Mouse (Mus musculus): ENCODE results near the gene Map1b. TPM values are rescaled to one million over a fixed set of nuclear protein-coding genes. Genes with fewer than 3 reads are reported as not detected.

The Map1b gene
- polyA plus RNA-seq, 1 experiment from 2014 or later = 1,966 TPM

DNA sequence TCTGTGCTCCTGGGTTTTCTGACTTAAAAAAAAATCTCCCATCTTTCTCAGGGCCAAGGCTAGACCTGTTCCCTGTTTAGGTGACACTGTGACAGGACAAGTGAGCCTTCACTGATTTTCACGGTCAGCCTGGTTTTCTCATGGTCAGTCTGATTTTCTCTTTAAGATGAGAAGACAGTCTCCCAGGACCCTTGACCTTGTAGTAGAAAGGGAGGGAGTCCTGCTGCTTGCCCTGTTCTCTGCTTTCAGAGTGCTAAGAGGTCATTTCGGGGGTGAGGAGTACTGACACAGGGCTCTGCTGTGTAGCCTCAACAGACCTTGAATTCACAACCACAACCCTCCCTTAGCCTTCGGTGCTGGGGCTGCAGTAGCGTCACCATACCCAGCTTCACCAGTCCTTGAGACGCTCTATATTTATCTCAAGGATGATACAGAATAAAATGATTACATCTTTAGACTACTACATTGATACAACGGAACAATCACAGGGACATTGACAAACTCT lies 49.5 kb downstream of the Map1b start:
- ATAC-seq = no peak
- Histone ChIP-seq H3K27ac (ENCODE audit: low read length) (no peak overlapping the region), H3K4me3 (ENCODE audit: low read depth, low read length) (no peak overlapping the region)

DNA sequence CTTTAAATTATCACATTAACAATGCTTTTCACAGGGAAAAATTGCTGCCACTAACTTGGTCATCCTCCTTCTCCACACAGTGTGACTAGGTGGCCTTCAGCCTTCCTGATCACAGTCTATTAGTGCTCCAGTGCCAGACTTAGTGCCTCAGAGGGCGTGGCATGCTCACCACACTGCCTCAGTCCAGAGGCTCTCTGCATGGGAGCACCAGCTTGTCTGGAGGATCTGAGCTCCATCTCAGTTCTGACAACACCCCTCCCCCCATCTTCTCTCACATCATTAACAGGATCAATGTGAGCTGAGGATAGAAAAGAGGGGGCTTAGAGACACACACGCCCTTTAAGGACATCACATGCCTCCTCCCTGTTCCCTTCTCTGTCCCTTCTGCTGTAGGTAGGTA lies 50.3 kb downstream of the Map1b start:
- Histone ChIP-seq H3K4me3 (ENCODE audit: low read depth, low read length) (no peak overlapping the region), H3K4me1 (ENCODE audit: control insufficient read depth, insufficient read depth, low read length) (peaks cover 34% of the 10 kb centered on the region), H3K36me3 (ENCODE audit: control insufficient read depth, insufficient read depth, low read length) (peaks cover 4% of the 10 kb centered on the region; the same call in 1 of the 2 replicates), H3K9ac (ENCODE audit: low read depth, low read length) (no peak overlapping the region), H3K4me2 (ENCODE audit: low read length) (no peak overlapping the region), H3K27ac (ENCODE audit: low read length) (no peak overlapping the region), H3K27me3 (ENCODE audit: control insufficient read depth, insufficient read depth, low read depth, low read length) (no peaks in the 10 kb centered on the region), H3K9me3 (replicated peaks; ENCODE audit: control insufficient read depth, low read length, poor library complexity, severe bottlenecking) (no peaks in the 10 kb centered on the region)
- peak; percentile 43 for ATAC-seq
- 45% methylated on average over 2 of the region's 2 CpGs for WGBS

More for the DNA sequence above, 49.5 kb downstream of the Map1b start:
- Histone ChIP-seq H3K27me3 (ENCODE audit: control insufficient read depth, insufficient read depth, low read depth, low read length) (no peaks in the 10 kb centered on the region), H3K36me3 (ENCODE audit: control insufficient read depth, insufficient read depth, low read length) (0 out of 2 replicates have a peak, but pooled peaks cover 2% of the 10 kb centered on the region), H3K9me3 (replicated peaks; ENCODE audit: control insufficient read depth, low read length, poor library complexity, severe bottlenecking) (no peaks in the 10 kb centered on the region), H3K4me2 (ENCODE audit: low read length) (no peak overlapping the region), H3K4me1 (ENCODE audit: control insufficient read depth, insufficient read depth, low read length) (peaks cover 34% of the 10 kb centered on the region), H3K9ac (ENCODE audit: low read depth, low read length) (no peak overlapping the region)
- 55% methylated on average over 6 of the region's 6 CpGs for WGBS

DNA sequence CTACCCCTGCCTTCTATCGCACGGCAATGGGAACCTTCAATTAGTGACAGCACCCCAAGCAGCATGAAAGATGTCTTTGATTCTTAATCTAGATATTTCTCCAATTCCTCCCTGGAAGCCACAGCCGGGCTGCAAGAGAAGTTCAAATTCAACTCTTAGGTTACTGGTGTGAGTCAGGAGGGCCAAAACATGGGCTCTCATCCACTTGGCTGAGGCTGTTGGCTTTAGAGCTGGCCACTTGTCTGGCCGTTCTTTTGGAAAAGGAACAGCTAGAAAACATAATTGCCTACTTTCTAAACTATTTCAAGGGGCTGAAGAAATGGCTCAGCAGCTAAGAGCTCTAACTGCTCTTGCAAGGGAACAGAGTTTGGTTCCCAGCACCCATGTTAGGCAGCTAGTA lies 51.8 kb downstream of the Map1b start:
- no peak for ATAC-seq
- 75% methylated on average over 4 of the region's 4 CpGs for WGBS
- Histone ChIP-seq H3K36me3 (ENCODE audit: control insufficient read depth, insufficient read depth, low read length) (peaks cover 4% of the 10 kb centered on the region; the same call in 1 of the 2 replicates), H3K9ac (ENCODE audit: low read depth, low read length) (no peak overlapping the region), H3K4me1 (ENCODE audit: control insufficient read depth, insufficient read depth, low read length) (peaks cover 28% of the 10 kb centered on the region), H3K27me3 (ENCODE audit: control insufficient read depth, insufficient read depth, low read depth, low read length) (no peaks in the 10 kb centered on the region), H3K9me3 (replicated peaks; ENCODE audit: control insufficient read depth, low read length, poor library complexity, severe bottlenecking) (no peaks in the 10 kb centered on the region), H3K4me2 (ENCODE audit: low read length) (no peak overlapping the region), H3K4me3 (ENCODE audit: low read depth, low read length) (no peak overlapping the region), H3K27ac (ENCODE audit: low read length) (no peak overlapping the region)

DNA sequence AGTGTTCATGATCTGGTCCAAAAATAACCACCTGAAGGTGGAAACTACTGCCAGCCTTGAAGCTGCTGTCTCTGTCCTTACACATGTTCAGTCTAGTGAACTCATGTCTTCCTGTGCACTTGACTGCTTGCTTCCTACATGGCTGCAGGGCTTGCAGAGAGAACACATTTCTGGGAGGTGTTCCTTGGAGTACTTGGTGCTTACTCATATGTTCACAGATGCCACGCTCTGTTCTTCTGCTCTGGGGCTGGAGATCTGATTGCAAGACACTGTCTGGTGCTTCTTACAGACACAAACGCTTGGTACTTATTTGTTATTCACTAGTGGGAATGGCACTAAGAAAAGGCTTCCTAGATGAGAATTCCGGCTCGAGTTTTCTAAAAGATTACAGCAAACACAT lies 54.5 kb downstream of the Map1b start:
- H3K27ac ChIP-seq (ENCODE audit: low read length) = no peak overlapping the region
- H3K4me1 ChIP-seq (ENCODE audit: control insufficient read depth, insufficient read depth, low read length) = peaks cover 26% of the 10 kb centered on the region; the same call in 1 of the 2 replicates
- peaks cover 5% of the 10 kb centered on the region; the same call in 1 of the 2 replicates for H3K36me3 ChIP-seq (ENCODE audit: control insufficient read depth, insufficient read depth, low read length)
- 95% methylated on average over 4 of the region's 4 CpGs for WGBS
- no peaks in the 10 kb centered on the region for H3K9me3 ChIP-seq (replicated peaks; ENCODE audit: control insufficient read depth, low read length, poor library complexity, severe bottlenecking)
- no peak for ATAC-seq
- no peak overlapping the region for H3K4me2 ChIP-seq (ENCODE audit: low read length)
- H3K4me3 ChIP-seq (ENCODE audit: low read depth, low read length) = no peak overlapping the region
- no peaks in the 10 kb centered on the region for H3K27me3 ChIP-seq (ENCODE audit: control insufficient read depth, insufficient read depth, low read depth, low read length)
- H3K9ac ChIP-seq (ENCODE audit: low read depth, low read length) = no peak overlapping the region

DNA sequence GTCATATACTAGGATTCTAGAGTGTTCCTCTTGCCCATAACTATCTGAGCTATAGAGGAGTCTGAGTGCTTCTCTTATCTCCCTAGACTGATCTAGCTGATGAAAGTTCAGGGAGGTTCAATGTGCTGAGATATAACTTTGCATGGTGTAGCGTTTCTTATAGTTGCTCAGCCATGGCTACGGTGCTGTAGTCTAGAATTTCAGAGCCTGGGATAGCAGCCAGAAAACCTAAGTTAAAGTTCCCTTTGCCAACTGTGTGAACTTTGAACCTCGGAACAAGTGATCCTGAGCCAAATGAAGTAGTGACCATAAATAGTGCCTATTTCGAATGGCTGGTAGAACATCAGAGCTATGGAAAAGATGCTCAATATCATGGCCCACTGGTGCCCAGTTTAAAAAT lies 56.7 kb downstream of the Map1b start:
- ATAC-seq = peak; percentile 4; the same call in 1 of the 2 replicates
- Histone ChIP-seq H3K9me3 (replicated peaks; ENCODE audit: control insufficient read depth, low read length, poor library complexity, severe bottlenecking) (no peaks in the 10 kb centered on the region), H3K27ac (ENCODE audit: low read length) (0 out of 2 replicates have a peak overlapping the region, but pooled peaks have one; percentile 68), H3K9ac (ENCODE audit: low read depth, low read length) (no peak overlapping the region), H3K4me1 (ENCODE audit: control insufficient read depth, insufficient read depth, low read length) (peaks cover 30% of the 10 kb centered on the region), H3K4me3 (ENCODE audit: low read depth, low read length) (no peak overlapping the region), H3K27me3 (ENCODE audit: control insufficient read depth, insufficient read depth, low read depth, low read length) (no peaks in the 10 kb centered on the region), H3K36me3 (ENCODE audit: control insufficient read depth, insufficient read depth, low read length) (peaks cover 6% of the 10 kb centered on the region; the same call in 1 of the 2 replicates), H3K4me2 (ENCODE audit: low read length) (no peak overlapping the region)
- WGBS = 86% methylated on average over 4 of the region's 4 CpGs

DNA sequence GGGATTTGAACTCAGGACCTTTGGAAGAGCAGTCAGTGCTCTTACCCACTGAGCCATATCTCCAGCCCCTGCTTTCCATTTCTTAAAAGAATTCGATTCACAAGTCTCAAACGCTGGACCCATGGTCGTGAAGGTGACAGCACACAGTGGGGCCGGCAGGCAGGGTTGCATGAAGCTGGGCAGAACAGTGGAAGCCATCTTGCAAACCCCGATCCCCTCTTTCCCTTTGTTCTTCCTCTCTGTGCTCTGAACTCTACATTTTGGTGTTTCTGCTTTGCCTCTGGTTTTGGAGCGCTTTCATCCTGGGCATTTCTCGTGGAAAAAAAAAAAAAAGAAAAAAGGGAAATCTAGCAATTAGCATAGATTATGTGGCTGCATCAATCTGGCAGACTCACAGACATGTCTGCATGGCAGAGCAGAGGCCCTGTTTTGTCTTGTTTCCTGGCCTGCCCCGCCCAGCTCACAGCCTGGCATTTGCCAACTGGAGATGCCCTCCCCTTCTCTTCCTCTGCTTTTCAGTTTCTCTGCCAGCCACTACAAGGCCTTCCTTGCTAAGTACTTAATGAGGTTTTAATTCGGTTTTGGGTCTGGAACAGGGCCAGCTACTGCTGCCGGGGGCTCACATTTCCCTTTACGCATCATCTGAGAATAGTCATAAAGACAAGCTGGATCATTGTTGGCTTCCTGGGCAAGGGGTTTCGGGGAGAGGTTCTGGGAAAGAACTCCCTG lies 57.5 kb downstream of the Map1b start:
- no peaks in the 10 kb centered on the region for H3K27me3 ChIP-seq (ENCODE audit: control insufficient read depth, insufficient read depth, low read depth, low read length)
- H3K4me1 ChIP-seq (ENCODE audit: control insufficient read depth, insufficient read depth, low read length) = peaks cover 27% of the 10 kb centered on the region
- H3K9me3 ChIP-seq (replicated peaks; ENCODE audit: control insufficient read depth, low read length, poor library complexity, severe bottlenecking) = no peaks in the 10 kb centered on the region
- peak overlapping the region; percentile 68 for H3K27ac ChIP-seq (ENCODE audit: low read length)
- H3K36me3 ChIP-seq (ENCODE audit: control insufficient read depth, insufficient read depth, low read length) = peaks cover 6% of the 10 kb centered on the region; the same call in 1 of the 2 replicates
- no peak overlapping the region for H3K9ac ChIP-seq (ENCODE audit: low read depth, low read length)
- H3K4me2 ChIP-seq (ENCODE audit: low read length) = no peak overlapping the region
- no peak overlapping the region for H3K4me3 ChIP-seq (ENCODE audit: low read depth, low read length)
- peak; percentile 77 for ATAC-seq
- WGBS = 50% methylated on average over 12 of the region's 12 CpGs

DNA sequence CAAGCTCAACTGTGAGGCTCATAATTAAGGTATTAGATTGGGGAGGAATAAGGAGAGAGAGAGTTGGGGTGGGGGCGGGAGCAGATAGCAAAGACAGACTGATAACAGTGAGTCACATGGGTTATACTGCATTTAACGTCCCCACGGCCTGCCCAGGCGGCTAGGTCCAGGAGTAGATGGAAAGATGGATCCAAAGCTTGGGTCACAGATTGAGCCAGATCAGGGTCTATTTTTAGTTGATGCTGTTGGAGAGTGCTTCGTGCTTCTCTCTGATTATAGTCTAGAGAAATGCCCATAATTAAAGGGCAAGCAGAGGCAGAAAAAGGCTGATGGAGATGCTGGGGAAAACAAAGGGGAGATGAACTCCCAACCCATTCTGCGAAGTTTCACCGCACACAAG lies 61.4 kb downstream of the Map1b start:
- Histone ChIP-seq H3K27me3 (ENCODE audit: control insufficient read depth, insufficient read depth, low read depth, low read length) (no peaks in the 10 kb centered on the region), H3K4me1 (ENCODE audit: control insufficient read depth, insufficient read depth, low read length) (peaks cover 39% of the 10 kb centered on the region), H3K4me3 (ENCODE audit: low read depth, low read length) (no peak overlapping the region), H3K4me2 (ENCODE audit: low read length) (no peak overlapping the region), H3K27ac (ENCODE audit: low read length) (no peak overlapping the region), H3K9me3 (replicated peaks; ENCODE audit: control insufficient read depth, low read length, poor library complexity, severe bottlenecking) (no peaks in the 10 kb centered on the region), H3K36me3 (ENCODE audit: control insufficient read depth, insufficient read depth, low read length) (0 out of 2 replicates have a peak, but pooled peaks cover 2% of the 10 kb centered on the region), H3K9ac (ENCODE audit: low read depth, low read length) (no peak overlapping the region)
- ATAC-seq = no peak
- WGBS = 75% methylated on average over 7 of the region's 7 CpGs

DNA sequence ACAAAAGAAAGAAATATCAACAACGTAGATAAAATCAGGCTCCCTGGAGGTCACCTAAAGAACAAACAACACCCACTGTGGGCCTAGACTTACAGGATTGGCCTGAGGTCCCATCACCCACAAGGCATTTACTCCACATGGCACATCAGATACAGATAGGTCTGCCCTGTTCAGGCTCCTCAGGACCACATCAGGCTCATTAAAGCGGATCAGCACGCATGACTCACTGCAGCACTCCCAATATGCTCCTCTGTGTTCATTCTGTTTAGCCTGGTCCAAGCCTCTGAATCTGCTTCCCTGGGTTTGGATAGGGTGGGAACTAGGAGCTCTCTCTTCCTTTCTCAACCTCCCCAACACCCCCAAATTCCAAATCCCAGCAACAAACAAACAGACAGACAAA lies 63.9 kb downstream of the Map1b start:
- 0 out of 2 replicates have a peak, but pooled peaks cover 2% of the 10 kb centered on the region for H3K36me3 ChIP-seq (ENCODE audit: control insufficient read depth, insufficient read depth, low read length)
- WGBS = 75% methylated on average over 3 of the region's 3 CpGs
- no peak overlapping the region for H3K4me2 ChIP-seq (ENCODE audit: low read length)
- H3K4me1 ChIP-seq (ENCODE audit: control insufficient read depth, insufficient read depth, low read length) = peaks cover 51% of the 10 kb centered on the region
- no peak overlapping the region for H3K27ac ChIP-seq (ENCODE audit: low read length)
- no peak for ATAC-seq
- H3K4me3 ChIP-seq (ENCODE audit: low read depth, low read length) = no peak overlapping the region
- no peaks in the 10 kb centered on the region for H3K27me3 ChIP-seq (ENCODE audit: control insufficient read depth, insufficient read depth, low read depth, low read length)
- H3K9me3 ChIP-seq (replicated peaks; ENCODE audit: control insufficient read depth, low read length, poor library complexity, severe bottlenecking) = no peaks in the 10 kb centered on the region
- H3K9ac ChIP-seq (ENCODE audit: low read depth, low read length) = no peak overlapping the region

DNA sequence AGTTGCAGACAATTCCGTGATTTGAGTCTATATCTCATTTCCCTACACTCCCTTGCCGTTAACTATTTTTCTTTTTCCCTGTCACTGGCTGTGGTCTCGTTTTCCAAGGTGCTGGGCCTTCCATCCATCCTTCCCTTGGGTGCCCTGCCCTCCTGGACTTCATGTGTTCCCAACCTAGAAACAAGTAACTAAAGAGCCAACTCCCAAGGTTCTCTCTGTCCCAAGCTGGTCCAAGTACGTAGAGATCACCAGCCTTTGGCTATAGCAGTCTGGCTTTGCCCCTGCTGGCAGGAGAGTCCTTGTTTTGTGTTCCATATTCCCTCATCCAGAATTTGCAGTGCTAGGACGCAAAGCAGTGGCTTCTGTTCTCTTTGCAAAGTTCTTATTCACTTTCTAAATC lies 65.1 kb downstream of the Map1b start:
- no peak overlapping the region for H3K4me2 ChIP-seq (ENCODE audit: low read length)
- ATAC-seq = no peak
- peaks cover 62% of the 10 kb centered on the region for H3K4me1 ChIP-seq (ENCODE audit: control insufficient read depth, insufficient read depth, low read length)
- H3K36me3 ChIP-seq (ENCODE audit: control insufficient read depth, insufficient read depth, low read length) = no peaks in the 10 kb centered on the region
- H3K9me3 ChIP-seq (replicated peaks; ENCODE audit: control insufficient read depth, low read length, poor library complexity, severe bottlenecking) = no peaks in the 10 kb centered on the region
- no peak overlapping the region for H3K4me3 ChIP-seq (ENCODE audit: low read depth, low read length)
- 63% methylated on average over 5 of the region's 5 CpGs for WGBS
- H3K27me3 ChIP-seq (ENCODE audit: control insufficient read depth, insufficient read depth, low read depth, low read length) = no peaks in the 10 kb centered on the region
- H3K9ac ChIP-seq (ENCODE audit: low read depth, low read length) = no peak overlapping the region
- H3K27ac ChIP-seq (ENCODE audit: low read length) = peak overlapping the region; percentile 54; the same call in 1 of the 2 replicates
